Mouse (Mus musculus) forebrain, embryonic 14.5 days (tissue): ENCODE results near the gene Nup107. TPM values are rescaled to one million over a fixed set of nuclear protein-coding genes. Genes with fewer than 3 reads are reported as not detected.

Experiments used
- ATAC-seq: fragments of 200-750 bp; cut with Nextera tagmentation; 2 replicates; pipeline ENCODE4 v1.8.0; 2017; ENCODE audit warnings: mild to moderate bottlenecking, moderate library complexity
- DNase-seq: peaks from one replicate; pipeline ENCODE4 v3.0.0-alpha.2; 2015; ENCODE audit warnings: low spot score
- H3K27ac ChIP-seq: fragments of 300-500 bp; sonication (generic); 2 replicates; pipeline ENCODE4 v1.5.1; 2014; ENCODE audit warnings: low read depth, mild to moderate bottlenecking, control low read depth, low read length, moderate library complexity
- H3K27me3 ChIP-seq: fragments of 300-500 bp; sonication (generic); replicated peaks from 2 replicates; pipeline ENCODE4 v1.6.1; 2014; ENCODE audit warnings: low read length, control low read depth, mixed read lengths; ENCODE audit not compliant: control insufficient read depth, insufficient read depth
- H3K36me3 ChIP-seq: fragments of 300-500 bp; sonication (generic); 2 replicates; pipeline ENCODE4 v1.6.1; 2014; ENCODE audit warnings: low read length, control low read depth; ENCODE audit not compliant: control insufficient read depth, insufficient read depth
- H3K4me1 ChIP-seq: fragments of 300-500 bp; sonication (generic); 2 replicates; pipeline ENCODE4 v1.6.1; 2014; ENCODE audit warnings: antibody characterized with exemption, low read length, control low read depth; ENCODE audit not compliant: control insufficient read depth, insufficient read depth
- H3K4me2 ChIP-seq: fragments of 300-500 bp; sonication (generic); 2 replicates; pipeline ENCODE4 v1.6.1; 2014; ENCODE audit warnings: mild to moderate bottlenecking, control low read depth, low read length
- H3K4me3 ChIP-seq: fragments of 300-500 bp; sonication (generic); 2 replicates; pipeline ENCODE4 v1.5.1; 2014; ENCODE audit warnings: low read depth, low read length, control low read depth
- H3K9ac ChIP-seq: fragments of 300-500 bp; sonication (generic); 2 replicates; pipeline ENCODE4 v1.6.1; 2014; ENCODE audit warnings: mild to moderate bottlenecking, low read length, control low read depth, moderate library complexity
- H3K9me3 ChIP-seq: fragments of 300-500 bp; sonication (generic); replicated peaks from 2 replicates; pipeline ENCODE4 v1.6.1; 2016; ENCODE audit warnings: low read length, control low read depth, mixed read lengths; ENCODE audit not compliant: control insufficient read depth
- WGBS: fragments of 180-500 bp; shearing (Covaris S2); extraction: QIAGEN DNeasy Blood & Tissue Kit; methylation state at CpG from one replicate; pipeline ENCODE4 v1.1.7; 2014; 5-methylcytosine and 5-hydroxymethylcytosine counted together
- polyA plus RNA-seq: library from polyadenylated mRNA; unstranded; fragments of >200 nt; fragmentation: Nextera tagmentation; extraction: Ambion mirVana; gene quantifications from 2 replicates; pipeline ENCODE4 v1.2.1, GENCODE M21; 2014

Nup107 gene
- polyA plus RNA-seq, 1 experiment from 2014 or later = 68.7 TPM

- no peak for DNase-seq
- Histone ChIP-seq H3K9ac (no peak overlapping the region), H3K4me2 (no peak overlapping the region), H3K4me1 (no peaks in the 10 kb centered on the region), H3K27ac (no peak overlapping the region), H3K27me3 (no peaks in the 10 kb centered on the region), H3K36me3 (peaks cover 77% of the 10 kb centered on the region), H3K9me3 (no peaks in the 10 kb centered on the region), H3K4me3 (no peak overlapping the region)
- WGBS = 92% methylated on average over 5 of the region's 5 CpGs
- ATAC-seq = no peak
Observed at GRCm38 (mm10) chr10:117752851-117753647, 39.5 kb downstream of the Nup107 start.

GRCm38 (mm10) chr10:117752304-117752821 lies 40.1 kb downstream of the Nup107 start:
- Histone ChIP-seq H3K36me3 (peaks cover 71% of the 10 kb centered on the region), H3K4me1 (no peaks in the 10 kb centered on the region), H3K27ac (no peak overlapping the region), H3K4me3 (no peak overlapping the region), H3K27me3 (no peaks in the 10 kb centered on the region), H3K9ac (no peak overlapping the region), H3K4me2 (no peak overlapping the region), H3K9me3 (no peaks in the 10 kb centered on the region)
- WGBS = 98% methylated on average over 7 of the region's 7 CpGs
- DNase-seq (no peak), ATAC-seq (no peak)

- ATAC-seq (no peak), DNase-seq (no peak)
- Histone ChIP-seq H3K9ac (no peak overlapping the region), H3K4me1 (no peaks in the 10 kb centered on the region), H3K4me3 (no peak overlapping the region), H3K9me3 (no peaks in the 10 kb centered on the region), H3K36me3 (peaks cover 65% of the 10 kb centered on the region), H3K27ac (no peak overlapping the region), H3K27me3 (no peaks in the 10 kb centered on the region), H3K4me2 (no peak overlapping the region)
- 94% methylated on average over 6 of the region's 6 CpGs for WGBS
Observed at GRCm38 (mm10) chr10:117751744-117752143, 40.8 kb downstream of the Nup107 start.

- no peaks in the 10 kb centered on the region for H3K27me3 ChIP-seq
- H3K9me3 ChIP-seq = no peaks in the 10 kb centered on the region
- no peak for DNase-seq
- H3K9ac ChIP-seq = no peak overlapping the region
- H3K27ac ChIP-seq = no peak overlapping the region
- 97% methylated on average over 14 of the region's 14 CpGs for WGBS
- H3K4me1 ChIP-seq = no peaks in the 10 kb centered on the region
- H3K4me3 ChIP-seq = no peak overlapping the region
- no peak for ATAC-seq
- H3K36me3 ChIP-seq = peaks cover 60% of the 10 kb centered on the region
- no peak overlapping the region for H3K4me2 ChIP-seq
Observed at GRCm38 (mm10) chr10:117751282-117751610, 41.3 kb downstream of the Nup107 start.

GRCm38 (mm10) chr10:117750529-117751281 lies 41.8 kb downstream of the Nup107 start:
- no peak overlapping the region for H3K4me3 ChIP-seq
- WGBS = 97% methylated on average over 5 of the region's 5 CpGs

GRCm38 (mm10) chr10:117749787-117750343 lies 42.6 kb downstream of the Nup107 start:
- Histone ChIP-seq H3K36me3 (peaks cover 46% of the 10 kb centered on the region), H3K27me3 (no peaks in the 10 kb centered on the region), H3K27ac (no peak overlapping the region), H3K4me1 (peaks cover 5% of the 10 kb centered on the region), H3K9me3 (no peaks in the 10 kb centered on the region), H3K4me3 (no peak overlapping the region), H3K4me2 (no peak overlapping the region), H3K9ac (no peak overlapping the region)
- no peak for ATAC-seq
- 94% methylated on average over 14 of the region's 14 CpGs for WGBS
- DNase-seq = no peak

More at GRCm38 (mm10) chr10:117750529-117751281, 41.8 kb downstream of the Nup107 start:
- DNase-seq = no peak
- Histone ChIP-seq H3K36me3 (peaks cover 55% of the 10 kb centered on the region), H3K27ac (no peak overlapping the region), H3K4me1 (no peaks in the 10 kb centered on the region), H3K27me3 (no peaks in the 10 kb centered on the region), H3K4me2 (no peak overlapping the region), H3K9me3 (no peaks in the 10 kb centered on the region), H3K9ac (no peak overlapping the region)
- no peak for ATAC-seq

GRCm38 (mm10) chr10:117749050-117749686 lies 43.3 kb downstream of the Nup107 start:
- 95% methylated on average over 10 of the region's 10 CpGs for WGBS
- H3K27ac ChIP-seq = no peak overlapping the region
- no peaks in the 10 kb centered on the region for H3K27me3 ChIP-seq
- no peak for ATAC-seq
- H3K4me3 ChIP-seq = no peak overlapping the region
- no peak overlapping the region for H3K4me2 ChIP-seq
- H3K36me3 ChIP-seq = peaks cover 40% of the 10 kb centered on the region
- H3K9me3 ChIP-seq = no peaks in the 10 kb centered on the region
- H3K9ac ChIP-seq = no peak overlapping the region
- peaks cover 12% of the 10 kb centered on the region for H3K4me1 ChIP-seq
- no peak for DNase-seq

GRCm38 (mm10) chr10:117748276-117749049 lies 44.0 kb downstream of the Nup107 start:
- no peak for DNase-seq
- Histone ChIP-seq H3K4me2 (no peak overlapping the region), H3K9ac (no peak overlapping the region), H3K36me3 (peaks cover 40% of the 10 kb centered on the region), H3K4me1 (peaks cover 17% of the 10 kb centered on the region), H3K27ac (no peak overlapping the region), H3K27me3 (no peaks in the 10 kb centered on the region), H3K4me3 (no peak overlapping the region), H3K9me3 (no peaks in the 10 kb centered on the region)
- ATAC-seq = no peak
- 91% methylated on average over 10 of the region's 10 CpGs for WGBS
